Mouse (Mus musculus): ENCODE results near the gene Draxin.
A peak's percentile ranks its signal among the peaks of the same experiment; 100 is the strongest.

Draxin gene

GRCm38 (mm10) chr4:148083176-148083899 is 47.2 kb downstream of the Draxin start:
- DNase-seq (ENCODE audit: low spot score), result no peak

GRCm38 (mm10) chr4:148082257-148083044 is 48.0 kb downstream of the Draxin start:
- no peak for DNase-seq (ENCODE audit: low spot score)

GRCm38 (mm10) chr4:148081201-148081600 is 49.3 kb downstream of the Draxin start:
- DNase-seq (ENCODE audit: low spot score), result no peak

- DNase-seq (ENCODE audit: low spot score), result no peak
Observed at GRCm38 (mm10) chr4:148080597-148080973, 49.9 kb downstream of the Draxin start.

GRCm38 (mm10) chr4:148079944-148080596 is 50.4 kb downstream of the Draxin start:
- DNase-seq (ENCODE audit: low spot score), result no peak

GRCm38 (mm10) chr4:148079212-148079611 is 51.3 kb downstream of the Draxin start:
- DNase-seq (ENCODE audit: low spot score), result no peak

GRCm38 (mm10) chr4:148075881-148076280 is 54.6 kb downstream of the Draxin start:
- DNase-seq (ENCODE audit: low spot score), result no peak

- DNase-seq (ENCODE audit: low spot score), result peak; percentile 52
Observed at GRCm38 (mm10) chr4:148075259-148075658, 55.2 kb downstream of the Draxin start.

- no peak for DNase-seq (ENCODE audit: low spot score)
Observed at GRCm38 (mm10) chr4:148074521-148075189, 55.8 kb downstream of the Draxin start.

- DNase-seq (ENCODE audit: low spot score), result no peak
Observed at GRCm38 (mm10) chr4:148071508-148071907, 59.0 kb downstream of the Draxin start.

GRCm38 (mm10) chr4:148069602-148070218 is 60.8 kb downstream of the Draxin start:
- no peak for DNase-seq (ENCODE audit: low spot score)

- DNase-seq (ENCODE audit: low spot score), result no peak
Observed at GRCm38 (mm10) chr4:148067346-148067745, 63.2 kb downstream of the Draxin start.

GRCm38 (mm10) chr4:148066401-148066744 is 64.1 kb downstream of the Draxin start:
- no peak for DNase-seq (ENCODE audit: low spot score)

GRCm38 (mm10) chr4:148065702-148066400 is 64.6 kb downstream of the Draxin start:
- DNase-seq (ENCODE audit: low spot score), result no peak

- DNase-seq (ENCODE audit: low spot score), result no peak
Observed at GRCm38 (mm10) chr4:148061086-148061480, 69.4 kb downstream of the Draxin start.

GRCm38 (mm10) chr4:148060120-148061085 is 70.1 kb downstream of the Draxin start:
- no peak for DNase-seq (ENCODE audit: low spot score)

- DNase-seq (ENCODE audit: low spot score), result no peak
Observed at GRCm38 (mm10) chr4:148058993-148059392, 71.5 kb downstream of the Draxin start.

- DNase-seq (ENCODE audit: low spot score), result no peak
Observed at GRCm38 (mm10) chr4:148058218-148058819, 72.2 kb downstream of the Draxin start.

GRCm38 (mm10) chr4:148057661-148058209 is 72.8 kb downstream of the Draxin start:
- no peak for DNase-seq (ENCODE audit: low spot score)

Measured in ovary, postnatal 14 days (tissue).